Mouse (Mus musculus) heart, adult 11 months (tissue): ENCODE measurements at regions not wholly inside any gene's neighbourhood (a gene's known extent, or its start where the extent isn't known, plus 50 kb on each side); places are given as distances from the start of the nearest gene placed in this dataset.
A peak's percentile ranks its signal among the peaks of the same experiment; 100 is the strongest.
"Not testable (repeated sequence)": the region's sequence is repeated elsewhere in the genome, so short reads cannot be mapped to it uniquely, and the experiment has no call there.

Experiments
- DNase-seq: peaks from one replicate; pipeline ENCODE4 v3.0.0; 2022

GRCm38 (mm10) chr13:52217741-52218140 lies 313.3 kb downstream of the Diras2 start:
- DNase-seq = no peak

DNA sequence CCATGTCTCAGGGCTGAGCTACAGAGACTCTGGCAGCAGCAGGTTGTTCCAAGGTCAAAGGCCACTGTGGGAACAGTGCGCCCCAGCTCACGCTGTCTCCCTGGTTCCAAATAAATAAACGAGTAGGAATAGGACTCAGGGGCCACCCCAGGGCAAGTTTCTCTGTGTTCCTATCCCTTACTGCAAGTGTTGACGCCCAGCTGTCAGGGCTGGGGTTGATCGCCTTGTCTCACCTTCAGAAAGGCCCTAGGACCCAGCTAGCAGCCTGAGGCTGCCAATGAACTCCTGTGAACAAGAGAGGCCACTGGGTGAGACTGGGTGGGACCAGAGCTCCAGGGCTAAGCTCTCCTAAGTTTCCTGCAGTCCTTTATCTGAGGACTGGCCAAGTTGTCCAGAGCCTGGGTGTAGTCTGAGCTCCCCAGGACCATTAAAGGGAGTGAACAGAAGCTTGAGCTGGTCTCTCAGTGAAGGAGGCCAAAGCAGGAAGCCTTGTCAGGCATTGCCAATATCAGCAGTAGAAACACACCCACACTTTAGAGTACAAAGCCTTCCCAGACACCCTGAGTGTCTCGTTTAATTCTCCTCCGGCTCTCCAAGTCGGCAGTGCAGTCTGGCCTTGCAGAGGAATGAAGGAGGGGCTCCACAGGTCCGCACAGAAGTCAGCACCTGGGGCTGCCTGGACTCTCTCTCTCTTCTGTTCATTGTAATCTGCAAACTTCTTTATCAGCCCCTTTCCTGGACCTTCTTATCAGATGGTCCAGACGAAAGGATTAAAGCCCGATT lies 308.6 kb downstream of the Diras2 start:
- DNase-seq = peak; percentile 93

DNA sequence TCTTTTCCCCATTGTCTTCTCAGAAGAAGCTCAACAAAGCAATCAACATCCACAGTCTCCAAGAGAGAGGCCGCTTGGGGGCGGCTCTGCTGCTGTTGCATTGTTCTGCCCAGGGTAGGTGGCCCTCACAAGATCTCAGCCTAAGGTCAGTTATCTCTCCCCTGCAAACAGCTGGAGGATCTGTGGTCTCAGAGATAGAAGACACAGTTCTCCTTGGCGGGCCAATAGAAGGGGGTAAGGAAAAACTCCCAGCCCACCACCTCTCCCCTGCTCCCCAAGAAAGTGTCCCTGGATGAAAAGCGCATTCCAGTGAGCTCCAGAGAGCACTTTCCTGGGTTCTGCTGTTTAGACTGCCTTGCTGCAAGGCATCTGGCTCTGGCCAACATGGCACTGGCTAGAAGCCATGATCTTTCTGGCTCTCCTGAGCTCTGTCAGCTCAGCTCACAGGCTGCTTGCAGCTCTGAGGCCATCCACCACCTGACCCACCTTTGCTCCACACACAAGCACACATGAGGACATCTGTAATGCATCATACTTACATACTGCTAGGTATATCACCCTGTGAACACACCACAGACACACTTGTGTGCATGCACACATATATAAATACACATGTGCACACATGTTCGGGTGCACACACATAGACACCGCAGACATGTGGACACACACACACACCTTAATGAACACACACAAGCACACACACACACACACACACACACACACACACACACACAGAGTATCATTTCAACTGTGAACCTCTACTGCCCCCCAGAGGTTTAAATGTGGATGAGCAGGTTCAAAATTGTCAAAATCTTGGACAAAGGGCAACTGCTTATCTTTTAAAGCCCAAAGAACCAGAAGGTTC lies 307.7 kb downstream of the Diras2 start:
- DNase-seq = peak; percentile 93

- peak; percentile 95 for DNase-seq
Measured at GRCm38 (mm10) chr13:52233971-52234370, 297.1 kb downstream of the Diras2 start.

- peak; percentile 97 for DNase-seq
Measured at GRCm38 (mm10) chr13:52236105-52236504, 295.0 kb downstream of the Diras2 start.

GRCm38 (mm10) chr13:52239563-52239962 lies 291.5 kb downstream of the Diras2 start:
- DNase-seq = no peak

GRCm38 (mm10) chr13:52241761-52242160 lies 289.3 kb downstream of the Diras2 start:
- no peak for DNase-seq

- no peak for DNase-seq
Measured at GRCm38 (mm10) chr13:52249492-52249891, 281.6 kb downstream of the Diras2 start.

- no peak for DNase-seq
Measured at GRCm38 (mm10) chr13:52250371-52250770, 280.7 kb downstream of the Diras2 start.

GRCm38 (mm10) chr13:52252303-52252702 lies 278.8 kb downstream of the Diras2 start:
- DNase-seq = no peak

DNA sequence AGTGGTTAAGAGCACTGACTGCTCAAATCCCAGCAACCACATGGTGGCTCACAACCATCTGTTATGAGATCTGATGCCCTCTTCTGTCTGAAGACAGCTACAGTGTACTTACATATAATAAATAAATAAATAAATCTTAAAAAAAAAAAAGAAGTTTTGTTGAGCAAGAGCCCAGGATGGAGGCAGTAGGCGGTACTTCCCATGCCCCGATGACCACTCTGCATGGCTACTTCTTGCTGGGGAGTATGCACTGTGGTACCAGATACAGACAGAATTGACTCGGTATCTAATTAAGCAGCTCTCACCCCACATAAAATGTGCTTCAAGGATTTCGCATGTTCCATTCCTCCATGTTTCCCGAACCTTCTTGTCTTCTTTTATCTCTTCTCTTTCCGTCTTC lies 278.4 kb downstream of the Diras2 start:
- not testable (repeated sequence) for DNase-seq

DNA sequence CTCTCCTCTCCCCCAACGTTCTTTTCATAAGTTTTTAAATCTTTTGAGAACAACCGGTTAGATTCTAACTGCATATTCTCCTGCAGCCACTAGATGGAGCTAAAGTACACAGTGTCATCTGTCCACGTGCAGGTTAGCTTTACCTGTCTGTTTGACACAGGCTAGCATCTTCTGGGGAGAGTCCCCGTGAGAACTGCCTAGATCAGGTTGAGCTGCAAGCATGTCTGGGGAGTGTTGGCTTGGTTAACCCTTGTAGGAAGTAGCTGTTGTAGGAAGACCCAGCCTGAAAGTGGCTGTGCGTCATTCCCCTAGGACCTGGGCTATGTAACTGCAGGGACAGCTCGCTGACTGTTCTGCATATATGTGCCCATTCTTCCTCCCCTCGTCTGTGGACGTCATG lies 277.9 kb downstream of the Diras2 start:
- no peak for DNase-seq

- DNase-seq = no peak
Measured at GRCm38 (mm10) chr13:52254185-52254584, 276.9 kb downstream of the Diras2 start.

DNA sequence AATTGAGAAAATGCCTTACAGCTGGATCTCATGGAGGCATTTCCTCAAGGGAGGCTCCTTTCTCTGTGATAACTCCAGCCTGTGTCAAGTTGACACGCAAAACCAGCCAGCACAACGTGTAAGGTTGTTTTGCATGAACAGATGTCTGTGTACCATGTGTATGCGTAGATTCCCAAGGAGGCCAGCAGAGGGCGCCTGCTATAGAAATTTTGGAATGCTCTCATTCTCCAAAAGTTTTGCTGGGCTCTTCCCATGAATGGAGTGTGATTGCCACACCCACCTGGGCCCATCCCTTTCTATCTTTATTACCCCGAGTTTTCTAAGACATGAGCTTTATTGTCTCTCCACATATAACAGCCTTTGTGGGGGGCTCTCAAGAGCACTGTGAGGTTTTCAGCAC lies 275.4 kb downstream of the Diras2 start:
- no peak for DNase-seq

DNA sequence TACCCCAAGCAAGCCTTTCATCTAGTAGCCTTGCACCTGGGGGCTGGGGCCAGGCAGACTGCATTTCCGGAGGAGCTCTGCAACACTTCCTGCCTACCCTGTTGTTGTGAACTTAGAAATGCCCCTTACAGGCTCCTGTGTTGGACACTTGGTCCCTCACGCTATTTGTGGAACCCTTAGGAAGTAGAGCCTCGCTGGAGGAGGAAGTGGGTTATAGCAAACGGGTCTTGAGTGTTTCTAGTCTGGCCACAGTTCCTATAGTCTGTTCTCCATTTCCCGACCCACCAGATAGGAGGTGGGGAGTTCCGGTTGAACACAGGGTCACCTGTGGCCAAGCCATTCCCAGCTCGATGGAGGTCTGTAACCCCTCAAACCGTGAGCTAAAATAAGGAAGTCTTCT lies 272.7 kb downstream of the Diras2 start:
- no peak for DNase-seq

- no peak for DNase-seq
Measured at GRCm38 (mm10) chr13:52262949-52263550, 268.0 kb downstream of the Diras2 start.

DNA sequence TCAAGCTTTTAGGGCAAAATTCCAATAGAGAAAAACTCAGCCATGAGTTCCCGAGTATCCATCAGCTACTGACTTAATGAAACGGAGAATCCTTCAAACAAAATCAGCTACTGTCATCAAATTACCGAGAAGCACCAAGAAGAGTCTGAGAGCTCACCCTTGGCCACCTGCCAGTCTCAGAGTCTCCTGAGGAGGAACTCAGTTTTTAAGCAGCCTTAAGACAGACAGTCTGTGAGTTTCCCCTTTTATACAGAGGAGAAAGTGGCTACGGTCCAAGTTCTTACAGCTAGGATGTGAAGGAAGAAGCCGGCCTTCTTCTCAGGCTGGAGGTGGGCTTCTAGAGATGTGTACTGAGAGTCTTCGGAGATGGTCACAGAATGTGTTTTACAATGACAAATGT lies 262.8 kb downstream of the Diras2 start:
- DNase-seq = peak; percentile 89

- DNase-seq = peak; percentile 54
Measured at GRCm38 (mm10) chr13:52273502-52274246, 257.4 kb downstream of the Diras2 start.

- no peak for DNase-seq
Measured at GRCm38 (mm10) chr13:52275196-52275595, 255.9 kb downstream of the Diras2 start.

GRCm38 (mm10) chr13:52275675-52276074 lies 255.4 kb downstream of the Diras2 start:
- peak; percentile 64 for DNase-seq

DNA sequence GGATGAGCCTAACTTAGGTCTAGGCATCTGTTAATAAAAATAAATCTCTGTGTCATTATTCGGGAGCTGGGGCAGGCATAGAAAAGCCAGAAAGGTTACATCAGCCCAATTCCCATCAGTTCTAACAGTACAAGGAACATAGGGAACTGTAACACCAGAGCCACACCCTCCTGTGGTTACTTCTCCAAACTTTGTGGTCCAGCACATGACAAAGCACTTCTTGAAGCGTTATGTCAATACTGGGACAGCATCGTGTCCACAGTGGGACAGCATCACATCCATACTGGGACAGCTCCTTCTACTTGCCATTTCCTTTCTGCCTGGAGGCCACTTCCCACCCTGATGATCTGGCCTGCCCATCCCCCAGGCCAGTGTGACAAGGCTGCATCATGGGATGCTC lies 253.9 kb downstream of the Diras2 start:
- peak; percentile 73 for DNase-seq

DNA sequence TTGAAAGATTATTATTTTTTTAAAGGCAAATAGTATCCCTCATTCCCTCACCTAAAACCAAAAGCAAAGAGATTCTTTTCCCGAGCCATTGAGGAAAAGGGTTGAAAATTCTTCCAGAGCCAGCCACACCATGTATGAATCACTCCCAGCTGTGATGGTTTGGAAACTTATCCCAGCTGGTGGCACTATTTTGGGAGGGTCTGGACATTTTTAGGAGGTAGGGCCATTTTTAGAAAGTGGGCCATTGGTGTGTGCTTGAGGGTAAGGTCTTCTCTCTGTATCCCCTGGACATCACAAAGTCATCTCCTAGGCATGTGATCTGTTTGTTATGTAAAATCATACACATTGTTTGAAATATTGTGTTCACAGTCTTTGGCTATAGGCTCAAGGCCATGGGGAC lies 252.2 kb downstream of the Diras2 start:
- peak; percentile 52 for DNase-seq
